Comparison of ENCODE assay signal across 27 mouse cellular contexts in the genomic region with DNA sequence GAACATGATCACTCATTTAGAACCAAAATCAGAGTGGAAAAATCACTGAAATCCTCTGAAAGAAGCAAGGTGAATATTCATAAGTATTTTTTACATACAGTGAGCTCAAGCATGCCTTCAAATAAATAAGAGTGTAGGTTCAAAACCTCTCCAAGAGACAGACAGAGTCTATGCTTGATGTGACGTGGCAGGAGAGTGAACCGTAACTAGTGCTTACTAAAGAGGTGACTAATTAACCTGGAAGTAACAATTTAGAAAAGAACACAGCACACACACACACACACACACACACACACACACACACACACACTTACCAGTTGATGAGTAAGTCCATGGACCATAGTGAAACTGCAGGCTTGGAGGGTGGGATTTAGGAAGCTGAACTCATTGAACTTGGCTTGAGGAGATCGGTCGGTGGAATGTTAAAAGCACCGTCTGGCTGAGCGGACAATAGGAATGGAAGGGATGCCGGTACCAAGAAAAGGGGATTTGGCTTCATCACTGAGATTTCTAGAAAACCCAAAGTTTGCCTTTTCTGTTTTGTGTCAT.
DNase-seq lines count a peak whose midpoint lies in the region; ATAC-seq and TF ChIP-seq lines count a peak whose summit lies in the region.
"Had no signal": no experiment of that assay in that cellular context is flagged by ENCODE, and none has a peak within 500 bp of the region (broad histone marks: within the 10 kb centered on the region; RNA-seq: fewer than 3 reads in every experiment).

No protein-coding gene starts in this region.

- H3K27me3 ChIP-seq in kidney, embryonic 14.5 days (ENCODE audit: control insufficient read depth, insufficient read depth, low read length): no peaks in the 10 kb centered on the region
- no peaks in the 10 kb centered on the region for H3K27me3 ChIP-seq in kidney, postnatal 0 days (ENCODE audit: insufficient read depth, low read length)
- H3K27me3 ChIP-seq: CH12.LX; forebrain, embryonic 13.5 days; heart, embryonic 12.5 days; heart, embryonic 15.5 days; hindbrain, embryonic 13.5 days; Patski had no signal

- 84% methylated on average over 7 of the region's 7 CpGs for WGBS in kidney, embryonic 14.5 days
- WGBS in kidney, postnatal 0 days: 61% methylated on average over 7 of the region's 7 CpGs
- 81% methylated on average over 7 of the region's 7 CpGs for WGBS in lung, adult 2 months

- peak; percentile 25 for DNase-seq in kidney, adult 9 months
- no peak for DNase-seq in kidney, postnatal 0 days (ENCODE audit: low spot score)
- peak; percentile 4 to 30 for DNase-seq in kidney, postnatal 25 days
- no peak for DNase-seq in urinary bladder, adult 18-20 months (ENCODE audit: low spot score in 2 of 2)
- no peak for DNase-seq in lung, adult 2 months
- DNase-seq: adrenal gland, postnatal 10 days; adrenal gland, postnatal 36 days; B cell, adult 2 months; cerebellum, adult 18-20 months; cerebellum, adult 9-10 months; cerebellum, postnatal 14 days; gastrocnemius, postnatal 10 days; heart, adult 11 months; heart, postnatal 10 days; heart, postnatal 36 days had no signal

- no peak overlapping the region for H3K9ac ChIP-seq in kidney, embryonic 14.5 days (ENCODE audit: low read depth, low read length)
- H3K9ac ChIP-seq in kidney, postnatal 0 days (ENCODE audit: low read depth, low read length): no peak overlapping the region
- H3K9ac ChIP-seq: forebrain, embryonic 13.5 days; heart, embryonic 12.5 days; heart, embryonic 15.5 days; hindbrain, embryonic 13.5 days had no signal

- H3K9me3 ChIP-seq in kidney, embryonic 14.5 days (ENCODE audit: control insufficient read depth, low read length): no peaks in the 10 kb centered on the region
- no peaks in the 10 kb centered on the region for H3K9me3 ChIP-seq in kidney, postnatal 0 days (replicated peaks; ENCODE audit: low read length)
- H3K9me3 ChIP-seq: forebrain, embryonic 10.5 days; forebrain, embryonic 13.5 days; G1E; heart, embryonic 12.5 days; heart, embryonic 15.5 days; hindbrain, embryonic 10.5 days; hindbrain, embryonic 13.5 days had no signal

- H3K4me3 ChIP-seq in kidney, embryonic 14.5 days (ENCODE audit: low read length): no peak overlapping the region
- no peak overlapping the region for H3K4me3 ChIP-seq in kidney, postnatal 0 days (replicated peaks; ENCODE audit: low read depth, low read length)
- H3K4me3 ChIP-seq in lung, adult 2 months (replicated peaks; ENCODE audit: extremely low read depth, low read depth, low read length): no peak overlapping the region
- H3K4me3 ChIP-seq: forebrain, embryonic 10.5 days; forebrain, embryonic 13.5 days; heart, embryonic 12.5 days; heart, embryonic 15.5 days; hindbrain, embryonic 10.5 days; hindbrain, embryonic 13.5 days had no signal

- no peak overlapping the region for H3K27ac ChIP-seq in kidney, embryonic 14.5 days (ENCODE audit: low read depth, low read length)
- no peak overlapping the region for H3K27ac ChIP-seq in kidney, postnatal 0 days
- H3K27ac ChIP-seq: forebrain, embryonic 10.5 days; forebrain, embryonic 13.5 days; heart, embryonic 15.5 days; hindbrain, embryonic 10.5 days; hindbrain, embryonic 13.5 days had no signal

- H3K4me1 ChIP-seq in kidney, embryonic 14.5 days (ENCODE audit: control insufficient read depth, insufficient read depth, low read length): no peaks in the 10 kb centered on the region
- H3K4me1 ChIP-seq in kidney, postnatal 0 days (replicated peaks; ENCODE audit: insufficient read depth, low read length): no peaks in the 10 kb centered on the region
- H3K4me1 ChIP-seq in lung, adult 2 months (ENCODE audit: control insufficient read depth, insufficient read depth, low read length): no peaks in the 10 kb centered on the region
- H3K4me1 ChIP-seq: forebrain, embryonic 10.5 days; forebrain, embryonic 13.5 days; heart, embryonic 12.5 days; heart, embryonic 15.5 days; hindbrain, embryonic 10.5 days; hindbrain, embryonic 13.5 days had no signal

- H3K4me2 ChIP-seq in kidney, embryonic 14.5 days (replicated peaks; ENCODE audit: low read depth, low read length): no peak overlapping the region
- no peak overlapping the region for H3K4me2 ChIP-seq in kidney, postnatal 0 days (ENCODE audit: low read length)
- H3K4me2 ChIP-seq: forebrain, embryonic 13.5 days; heart, embryonic 12.5 days; heart, embryonic 15.5 days; hindbrain, embryonic 13.5 days had no signal

- no peak for TF ChIP-seq CTCF in kidney, postnatal 0 days (IDR thresholded peaks at IDR 0.05; ENCODE audit: low read depth)
- no peak for TF ChIP-seq CTCF in lung, adult 2 months (IDR thresholded peaks at IDR 0.05; ENCODE audit: insufficient read depth, low read length)

- TF ChIP-seq POLR2A in lung, adult 2 months (IDR thresholded peaks at IDR 0.05; ENCODE audit: borderline replicate concordance, extremely low read depth, low read depth, low read length): no peak

- no peaks in the 10 kb centered on the region for H3K36me3 ChIP-seq in kidney, embryonic 14.5 days (ENCODE audit: control insufficient read depth, insufficient read depth, low read length)
- no peaks in the 10 kb centered on the region for H3K36me3 ChIP-seq in kidney, postnatal 0 days (ENCODE audit: insufficient read depth, low read length)
- H3K36me3 ChIP-seq: forebrain, embryonic 10.5 days; G1E; heart, embryonic 12.5 days; heart, embryonic 15.5 days; hindbrain, embryonic 10.5 days; hindbrain, embryonic 13.5 days had no signal

- no peak for ATAC-seq in kidney, embryonic 14.5 days (ENCODE audit: low FRiP score, low TSS enrichment)
- ATAC-seq in kidney, postnatal 0 days (replicated peaks; ENCODE audit: low FRiP score, low read depth): peak; percentile 69
- ATAC-seq: forebrain, embryonic 13.5 days; forebrain, embryonic 16.5 days; hindbrain, embryonic 16.5 days; Patski had no signal

Comparison
In these comparisons a context has a peak if more than half of its experiments do, and no peak if none do; other contexts are left out.
1. DNase-seq: peak in kidney, adult 9 months (single experiment) and kidney, postnatal 25 days (2 of 2); none in kidney, postnatal 0 days (single experiment), urinary bladder, adult 18-20 months (0 of 2) and lung, adult 2 months (single experiment).